Mouse (Mus musculus) liver, embryonic 14.5 days (tissue): ENCODE results near the gene Bok. TPM values are rescaled to one million over a fixed set of nuclear protein-coding genes. Genes with fewer than 3 reads are reported as not detected.

ENCODE experiments used
- ATAC-seq: fragments of 200-750 bp; cut with Nextera tagmentation; 2 replicates; pipeline ENCODE4 v1.8.0; 2017; ENCODE audit warnings: moderate number of reproducible peaks, mild to moderate bottlenecking, moderate library complexity; ENCODE audit not compliant: insufficient read depth
- DNase-seq, 3 experiments: peaks; one replicate each; pipeline ENCODE4 v3.0.0-alpha.2; 2012 to 2013; ENCODE audit warnings: low read depth in 3 of 3, low spot score in 3 of 3
- H3K27ac ChIP-seq: fragments of 300-500 bp; sonication (generic); 2 replicates; pipeline ENCODE4 v1.5.1; 2014; ENCODE audit warnings: moderate library complexity, mild to moderate bottlenecking, control low read depth, inconsistent platforms
- H3K27me3 ChIP-seq: fragments of 300-500 bp; sonication (generic); 2 replicates; pipeline ENCODE4 v1.6.1; 2014; ENCODE audit warnings: mild to moderate bottlenecking, low read length, moderate library complexity; ENCODE audit not compliant: control insufficient read depth, insufficient read depth
- H3K36me3 ChIP-seq: fragments of 300-500 bp; sonication (generic); replicated peaks from 2 replicates; pipeline ENCODE4 v1.6.1; 2014; ENCODE audit warnings: low read depth; ENCODE audit not compliant: control insufficient read depth, insufficient read depth
- H3K4me1 ChIP-seq, 2 experiments: fragments of 200-500 bp in 1 of 2; fragments of 300-500 bp in 1 of 2; sonication (generic) in 1 of 2; replicated peaks; 2 replicates each; pipeline ENCODE4 v1.6.1; 2012 to 2014; ENCODE audit warnings: antibody characterized with exemption in 1 of 2, inconsistent platforms in 1 of 2, low read length in 1 of 2; ENCODE audit not compliant: control insufficient read depth in 2 of 2, insufficient read depth in 2 of 2
- H3K4me2 ChIP-seq: fragments of 300-500 bp; sonication (generic); 2 replicates; pipeline ENCODE4 v1.6.1; 2014; ENCODE audit warnings: low read depth, mild to moderate bottlenecking, control low read depth, moderate library complexity
- H3K4me3 ChIP-seq, 2 experiments: fragments of 200-500 bp in 1 of 2; fragments of 300-500 bp in 1 of 2; sonication (generic) in 1 of 2; 2 replicates each; pipeline ENCODE4 v1.5.1; 2012 to 2014; ENCODE audit warnings: low read depth in 2 of 2, low read length in 2 of 2, mild to moderate bottlenecking in 2 of 2, control low read depth in 1 of 2, inconsistent platforms in 1 of 2, moderate library complexity in 1 of 2; ENCODE audit not compliant: insufficient read depth in 1 of 2
- H3K9ac ChIP-seq: fragments of 300-500 bp; sonication (generic); replicated peaks from 2 replicates; pipeline ENCODE4 v1.6.1; 2014; ENCODE audit warnings: mild to moderate bottlenecking, control low read depth, moderate library complexity
- H3K9me3 ChIP-seq: fragments of 300-500 bp; sonication (generic); 2 replicates; pipeline ENCODE4 v1.6.1; 2016; ENCODE audit warnings: low read length, mixed read lengths; ENCODE audit not compliant: control insufficient read depth
- CTCF ChIP-seq: IDR thresholded peaks from 2 replicates; pipeline ENCODE4 v1.5.1; 2016; ENCODE audit warnings: antibody characterized with exemption, low read depth, control low read depth
- EP300 ChIP-seq: IDR thresholded peaks from 2 replicates; pipeline ENCODE4 v1.6.1; 2016; ENCODE audit warnings: antibody characterized with exemption, low read depth
- WGBS: fragments of 180-500 bp; shearing (Covaris S2); extraction: QIAGEN DNeasy Blood & Tissue Kit; methylation state at CpG from one replicate; pipeline ENCODE4 v1.1.7; 2014; ENCODE audit not compliant: insufficient replicate concordance; 5-methylcytosine and 5-hydroxymethylcytosine counted together
- polyA plus RNA-seq, 2 experiments: library from polyadenylated mRNA; depleted of rRNA in 1 of 2; stranded (reverse) in 1 of 2; unstranded in 1 of 2; fragments of >200 nt; fragmentation: Nextera tagmentation in 1 of 2; extraction: Ambion mirVana in 1 of 2; gene quantifications; 2 replicates each; pipeline versions ENCODE4 v1.2.1 to v1.2.3; 2012 to 2014

The Bok gene
- polyA plus RNA-seq, 2 experiments = 1.9 to 2.8 TPM

GRCm38 (mm10) chr1:93679889-93680568, 5.4 kb upstream of the Bok start:
- Histone ChIP-seq H3K4me1 (no peaks in the 10 kb centered on the region; a peak in 1 of 4 replicates), H3K27ac (no peak overlapping the region), H3K4me3 (no peak overlapping the region), H3K9me3 (no peaks in the 10 kb centered on the region), H3K27me3 (peaks cover 6% of the 10 kb centered on the region), H3K4me2 (no peak overlapping the region), H3K36me3 (no peaks in the 10 kb centered on the region), H3K9ac (no peak overlapping the region)
- DNase-seq (no peak), ATAC-seq (no peak)
- TF ChIP-seq CTCF (no peak), EP300 (no peak)
- WGBS = 13% methylated on average over 7 of the region's 7 CpGs

GRCm38 (mm10) chr1:93686245-93686960, 943 bp downstream of the Bok start:
- ATAC-seq (peak; percentile 44; the same call in 1 of the 2 replicates), DNase-seq (no peak)
- TF ChIP-seq EP300 (no peak), CTCF (peak; percentile 41)
- Histone ChIP-seq H3K4me3 (peak overlapping the region; percentile 25 to 48; a peak in 3 of 4 replicates), H3K36me3 (no peaks in the 10 kb centered on the region), H3K9me3 (no peaks in the 10 kb centered on the region), H3K27me3 (peaks cover 30% of the 10 kb centered on the region), H3K9ac (no peak overlapping the region), H3K4me2 (peak overlapping the region; percentile 54), H3K27ac (no peak overlapping the region), H3K4me1 (no peaks in the 10 kb centered on the region)
- 10% methylated on average over 51 of the region's 51 CpGs for WGBS

- Histone ChIP-seq H3K9me3 (no peaks in the 10 kb centered on the region), H3K27ac (no peak overlapping the region), H3K27me3 (peaks cover 30% of the 10 kb centered on the region), H3K4me2 (no peak overlapping the region), H3K4me1 (no peaks in the 10 kb centered on the region), H3K9ac (no peak overlapping the region), H3K4me3 (no peak overlapping the region), H3K36me3 (no peaks in the 10 kb centered on the region)
- DNase-seq (no peak), ATAC-seq (no peak)
- TF ChIP-seq EP300 (no peak), CTCF (no peak)
- 62% methylated on average over 3 of the region's 3 CpGs for WGBS
These were observed 1.5 kb downstream of the Bok start for GRCm38 (mm10) chr1:93686961-93687320.

GRCm38 (mm10) chr1:93688154-93688553, 2.7 kb downstream of the Bok start:
- TF ChIP-seq EP300 = no peak
- no peak for TF ChIP-seq CTCF
- H3K36me3 ChIP-seq = no peaks in the 10 kb centered on the region
- DNase-seq (no peak), ATAC-seq (no peak)
- H3K9ac ChIP-seq = no peak overlapping the region
- H3K4me2 ChIP-seq = no peak overlapping the region
- WGBS = 53% methylated on average over 8 of the region's 8 CpGs
- H3K27ac ChIP-seq = no peak overlapping the region
- H3K9me3 ChIP-seq = no peaks in the 10 kb centered on the region
- no peak overlapping the region for H3K4me3 ChIP-seq
- H3K27me3 ChIP-seq = peaks cover 30% of the 10 kb centered on the region
- H3K4me1 ChIP-seq = no peaks in the 10 kb centered on the region

GRCm38 (mm10) chr1:93689901-93690496, 4.5 kb downstream of the Bok start:
- H3K9me3 ChIP-seq = no peaks in the 10 kb centered on the region
- H3K9ac ChIP-seq = no peak overlapping the region
- no peaks in the 10 kb centered on the region for H3K4me1 ChIP-seq
- H3K27me3 ChIP-seq = peaks cover 24% of the 10 kb centered on the region
- no peaks in the 10 kb centered on the region for H3K36me3 ChIP-seq
- no peak overlapping the region for H3K27ac ChIP-seq
- ATAC-seq = no peak
- WGBS = 61% methylated on average over 7 of the region's 7 CpGs
- no peak for TF ChIP-seq CTCF
- TF ChIP-seq EP300 = no peak
- H3K4me2 ChIP-seq = no peak overlapping the region
- DNase-seq = no peak
- no peak overlapping the region for H3K4me3 ChIP-seq
